Mouse (Mus musculus) testis, adult 2 months (tissue): ENCODE measurements around the gene Cask.
"Not testable (repeated sequence)": the region's sequence is repeated elsewhere in the genome, so short reads cannot be mapped to it uniquely, and the experiment has no call there.

Experiments used
- CTCF ChIP-seq: fragments of 200-500 bp; IDR thresholded peaks from 2 replicates; pipeline ENCODE4 v1.5.1; 2012; ENCODE audit warnings: low read depth, mild to moderate bottlenecking, inconsistent platforms, low read length, moderate library complexity; ENCODE audit not compliant: control insufficient read depth, insufficient read depth, insufficient replicate concordance
- POLR2A ChIP-seq: fragments of 200-500 bp; IDR thresholded peaks from 2 replicates; pipeline ENCODE4 v1.6.1; 2012; ENCODE audit warnings: low read depth, mild to moderate bottlenecking, inconsistent platforms, low read length, moderate library complexity; ENCODE audit not compliant: control insufficient read depth

DNA sequence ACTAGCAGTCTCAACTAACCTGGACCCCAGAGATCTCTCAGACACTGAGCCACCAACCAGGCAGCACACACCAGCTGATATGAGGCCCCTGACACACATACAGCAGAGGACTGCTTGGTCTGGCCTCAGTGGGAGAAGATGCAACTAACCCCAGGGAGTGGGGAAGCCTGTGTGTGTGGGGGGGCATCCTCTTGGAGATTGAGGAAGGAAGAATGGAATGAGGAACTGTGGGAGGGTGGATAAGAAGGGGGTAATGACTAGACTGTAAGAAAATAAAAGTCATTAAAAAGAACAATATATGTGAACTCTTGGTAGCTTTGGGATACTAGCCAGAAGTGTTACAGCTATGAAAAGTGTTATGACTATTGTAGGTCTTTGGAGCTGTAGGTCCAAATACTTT is 120.4 kb downstream of the Cask start:
- not testable (repeated sequence) for TF ChIP-seq CTCF, POLR2A
